Mouse (Mus musculus) brain, embryonic 14.5 days (tissue): Measurements from ENCODE around the gene Entpd5.
A peak's percentile ranks its signal among the peaks of the same experiment; 100 is the strongest.

Source experiments
- CTCF ChIP-seq: fragments of 200-500 bp; IDR thresholded peaks from 2 replicates; pipeline ENCODE4 v1.5.1; 2012; ENCODE audit warnings: inconsistent platforms, mild to moderate bottlenecking, moderate library complexity, borderline replicate concordance; ENCODE audit not compliant: insufficient read depth, insufficient read length; ENCODE audit errors: extremely low read depth
- POLR2A ChIP-seq: fragments of 200-500 bp; IDR thresholded peaks from 2 replicates; pipeline ENCODE4 v1.6.1; 2012; ENCODE audit warnings: mild to moderate bottlenecking, inconsistent platforms, borderline replicate concordance; ENCODE audit not compliant: poor library complexity, insufficient read depth, insufficient read length, severe bottlenecking; ENCODE audit errors: extremely low read depth

DNA sequence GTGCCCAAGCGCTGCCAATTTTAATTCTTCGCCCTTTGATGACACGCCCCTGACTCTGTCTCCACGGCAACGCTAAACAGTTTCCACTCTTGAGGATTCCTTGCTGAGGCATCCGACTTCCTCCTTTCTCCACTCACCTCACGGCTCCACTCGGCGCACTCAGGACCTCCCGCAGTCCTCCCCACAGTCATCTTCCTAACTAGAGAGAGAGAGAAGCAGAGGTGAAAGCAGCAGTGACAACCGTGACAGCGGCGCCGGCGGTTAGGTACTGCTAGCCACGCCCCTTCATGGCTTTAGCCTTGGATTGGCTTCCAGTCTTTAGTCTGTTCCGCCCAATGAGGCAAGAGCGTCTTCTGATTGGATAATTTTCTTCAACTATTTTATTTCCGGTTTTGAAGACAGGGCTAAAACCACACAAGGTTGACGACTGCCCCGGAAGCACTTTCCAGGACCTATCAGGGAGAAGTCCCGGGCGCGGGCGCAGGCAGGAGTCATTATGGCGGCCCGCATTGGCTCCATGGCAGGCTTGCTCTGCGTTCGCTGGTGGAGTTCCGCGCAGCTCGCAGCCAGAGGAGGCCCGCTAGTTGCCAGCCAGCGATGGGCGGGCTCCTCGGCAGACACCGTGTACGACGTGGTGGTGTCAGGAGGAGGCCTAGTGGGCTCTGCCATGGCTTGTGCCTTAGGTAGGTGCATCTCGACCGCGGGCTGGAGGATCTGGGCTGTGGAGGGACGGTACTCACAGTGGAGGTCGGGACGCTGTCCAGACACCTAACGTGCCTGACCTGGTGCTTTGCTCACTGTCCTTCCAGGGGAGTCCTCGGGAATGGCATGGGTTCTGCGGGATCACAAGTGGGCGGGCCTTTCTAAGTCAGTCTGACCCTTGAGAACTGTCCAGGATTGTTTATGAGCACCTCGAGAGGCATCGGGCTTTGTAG lies 47.0 kb downstream of the Entpd5 start, which contains the start of the genes Coq6 and Fam161b:
- TF ChIP-seq CTCF: no peak
- TF ChIP-seq POLR2A: peak; percentile 51; the same call in 1 of the 2 replicates
